Mouse (Mus musculus) hindlimb bud, embryonic 11.5 days (tissue): ENCODE data around the gene Sirt7.

Source experiments
- DNase-seq: peaks from one replicate; pipeline ENCODE4 v3.0.0-alpha.2; 2012; ENCODE audit warnings: low read depth, low spot score; ENCODE audit errors: extremely low spot score

The Sirt7 gene

GRCm38 (mm10) chr11:120641255-120641654, 16.2 kb upstream of the Sirt7 start:
- DNase-seq = no peak

GRCm38 (mm10) chr11:120634810-120635209, 9.8 kb upstream of the Sirt7 start:
- no peak for DNase-seq

- peak; percentile 75 for DNase-seq
Observed at GRCm38 (mm10) chr11:120633520-120634343, 8.7 kb upstream of the Sirt7 start, which contains the start of gene Mafg. Gene Mafg (minus strand): TSS chr11:120633600.

GRCm38 (mm10) chr11:120632559-120633519, 7.8 kb upstream of the Sirt7 start:
- no peak for DNase-seq

- DNase-seq = no peak
Observed at GRCm38 (mm10) chr11:120631726-120632448, 6.8 kb upstream of the Sirt7 start.

- DNase-seq = no peak
Observed at GRCm38 (mm10) chr11:120630881-120631725, 6.1 kb upstream of the Sirt7 start.

GRCm38 (mm10) chr11:120630401-120630871, 5.4 kb upstream of the Sirt7 start:
- no peak for DNase-seq

- no peak for DNase-seq
Observed at GRCm38 (mm10) chr11:120629911-120630310, 4.9 kb upstream of the Sirt7 start.

GRCm38 (mm10) chr11:120629341-120629730, 4.3 kb upstream of the Sirt7 start:
- no peak for DNase-seq

GRCm38 (mm10) chr11:120628601-120629340, 3.7 kb upstream of the Sirt7 start:
- no peak for DNase-seq

GRCm38 (mm10) chr11:120627468-120628300, 2.6 kb upstream of the Sirt7 start:
- no peak for DNase-seq

- DNase-seq = no peak
Observed at GRCm38 (mm10) chr11:120626785-120627467, 1.9 kb upstream of the Sirt7 start.

- no peak for DNase-seq
Observed at GRCm38 (mm10) chr11:120624680-120625111, 344 bp downstream of the Sirt7 start.

GRCm38 (mm10) chr11:120623961-120624679, 920 bp downstream of the Sirt7 start:
- no peak for DNase-seq

- DNase-seq = no peak
Observed at GRCm38 (mm10) chr11:120622805-120623204, 2.2 kb downstream of the Sirt7 start.

- DNase-seq = no peak
Observed at GRCm38 (mm10) chr11:120620195-120620594, 4.8 kb downstream of the Sirt7 start.
